Mouse (Mus musculus): ENCODE data around the gene Ppl. TPM values are rescaled to one million over a fixed set of nuclear protein-coding genes. Genes with fewer than 3 reads are reported as not detected.

Ppl gene
- polyA plus RNA-seq, 1 experiment from 2014 or later: 2.4 TPM

DNA sequence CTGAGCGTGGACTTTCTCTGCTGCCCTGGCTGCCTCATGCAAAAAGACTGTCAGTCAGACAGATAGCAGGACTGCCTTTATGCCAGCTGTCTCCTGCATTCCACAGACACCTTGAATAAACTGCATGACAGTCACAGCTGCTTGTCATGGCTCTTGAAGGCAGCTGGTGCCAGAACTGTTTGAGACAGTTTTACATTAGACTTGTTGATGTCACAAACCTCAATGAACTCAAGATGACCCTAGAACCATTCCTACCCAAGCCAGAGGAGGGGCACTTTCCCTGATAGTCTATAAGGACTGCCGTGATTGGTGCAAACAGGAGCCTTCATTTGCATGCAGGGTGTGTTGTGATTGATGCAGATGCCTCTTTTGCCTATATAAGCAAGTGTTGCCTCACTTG, 18.6 kb downstream of the Ppl start:
- no peak for DNase-seq (ENCODE audit: low spot score)
- 77% methylated on average over 2 of the region's 2 CpGs for WGBS
- H3K27me3 ChIP-seq (replicated peaks; ENCODE audit: low read depth, poor library complexity, severe bottlenecking): no peaks in the 10 kb centered on the region
- peaks cover 11% of the 10 kb centered on the region; the same call in 1 of the 2 replicates for H3K4me1 ChIP-seq
- H3K9me3 ChIP-seq: no peaks in the 10 kb centered on the region; the same call in 1 of the 2 replicates
- H3K36me3 ChIP-seq (replicated peaks): no peaks in the 10 kb centered on the region
- no peak overlapping the region for H3K27ac ChIP-seq (replicated peaks)
- H3K4me3 ChIP-seq: no peak overlapping the region

DNA sequence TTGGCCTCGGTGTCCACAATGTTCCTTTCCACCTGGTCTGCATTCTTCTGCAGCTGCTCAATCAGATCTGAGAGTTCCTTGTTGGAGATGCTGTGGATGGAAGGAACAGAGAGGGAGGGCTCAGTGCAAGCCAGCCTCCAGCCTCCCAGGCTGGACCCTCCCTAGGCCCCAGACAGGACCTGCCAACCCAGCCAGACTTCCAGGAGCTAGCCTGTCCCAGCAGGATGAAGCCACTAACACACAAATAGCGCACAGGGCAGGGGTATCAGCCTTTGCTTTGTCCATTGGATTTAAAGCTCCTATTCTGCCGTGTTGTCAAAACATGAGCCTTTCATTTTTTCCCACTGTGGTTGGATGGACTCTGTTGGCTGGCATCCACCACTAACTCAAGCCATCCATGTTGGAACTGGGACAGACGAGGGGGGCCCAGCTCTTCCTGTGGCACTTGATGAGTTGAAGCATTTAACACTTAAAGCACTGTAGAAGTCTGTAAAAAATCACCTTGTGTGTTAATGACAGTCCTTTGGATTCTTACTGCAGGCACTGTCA, 19.1 kb downstream of the Ppl start:
- no peaks in the 10 kb centered on the region for H3K27me3 ChIP-seq (replicated peaks; ENCODE audit: low read depth, poor library complexity, severe bottlenecking)
- H3K27ac ChIP-seq (replicated peaks): no peak overlapping the region
- peaks cover 3% of the 10 kb centered on the region; the same call in 1 of the 2 replicates for H3K9me3 ChIP-seq
- WGBS: 80% methylated on average over 4 of the region's 4 CpGs
- H3K4me1 ChIP-seq: peaks cover 11% of the 10 kb centered on the region; the same call in 1 of the 2 replicates
- H3K4me3 ChIP-seq: no peak overlapping the region
- H3K36me3 ChIP-seq (replicated peaks): no peaks in the 10 kb centered on the region
- no peak for DNase-seq (ENCODE audit: low spot score)

DNA sequence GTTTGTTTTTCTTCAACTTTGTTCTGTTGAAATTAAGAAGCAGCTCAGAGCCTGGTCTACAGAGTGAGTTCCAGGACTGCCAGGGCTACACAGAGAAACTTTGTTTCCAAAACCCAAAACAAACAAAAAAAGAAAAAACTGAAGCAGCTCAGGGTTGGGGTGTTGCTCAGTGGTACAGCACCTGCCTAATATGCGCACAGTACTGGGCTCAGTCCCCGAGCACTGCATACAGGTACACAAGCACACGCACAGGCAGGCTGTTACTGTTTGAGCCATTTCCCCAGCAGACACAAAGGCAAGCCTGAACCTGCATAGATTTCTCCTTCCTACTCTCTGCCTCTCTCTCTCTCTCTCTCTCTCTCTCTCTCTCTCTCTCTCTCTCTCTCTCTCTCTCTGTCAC, 21.2 kb downstream of the Ppl start:
- H3K27me3 ChIP-seq (replicated peaks; ENCODE audit: low read depth, poor library complexity, severe bottlenecking): no peaks in the 10 kb centered on the region
- no peak overlapping the region for H3K4me3 ChIP-seq
- H3K9me3 ChIP-seq: peaks cover 6% of the 10 kb centered on the region; the same call in 1 of the 2 replicates
- no peaks in the 10 kb centered on the region for H3K36me3 ChIP-seq (replicated peaks)
- WGBS: 79% methylated on average over 3 of the region's 3 CpGs
- no peak for DNase-seq (ENCODE audit: low spot score)
- no peak overlapping the region for H3K27ac ChIP-seq (replicated peaks)
- peaks cover 11% of the 10 kb centered on the region; the same call in 1 of the 2 replicates for H3K4me1 ChIP-seq

DNA sequence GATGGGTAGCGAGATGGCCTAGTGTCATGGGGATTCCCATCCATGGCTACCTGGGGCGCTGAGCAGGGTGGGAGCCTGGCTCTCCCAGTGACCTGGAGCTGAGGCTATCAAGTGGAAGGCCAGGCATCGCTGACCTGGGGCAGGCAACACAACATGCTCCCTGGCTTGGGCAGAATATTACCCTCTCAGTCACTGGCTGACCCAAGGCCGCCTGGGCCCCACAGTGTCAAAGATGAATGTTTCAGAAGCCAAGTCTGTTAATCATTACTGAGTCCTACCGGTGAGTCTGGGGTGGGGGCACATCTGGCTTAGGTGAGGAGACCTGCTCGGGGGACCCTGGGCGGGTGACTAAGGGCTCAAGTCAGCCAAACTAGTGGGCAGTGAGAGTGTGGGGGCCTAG, 22.3 kb downstream of the Ppl start:
- Histone ChIP-seq H3K4me3 (no peak overlapping the region), H3K4me1 (peaks cover 11% of the 10 kb centered on the region; the same call in 1 of the 2 replicates), H3K9me3 (peaks cover 6% of the 10 kb centered on the region; the same call in 1 of the 2 replicates), H3K36me3 (replicated peaks) (no peaks in the 10 kb centered on the region), H3K27me3 (replicated peaks; ENCODE audit: low read depth, poor library complexity, severe bottlenecking) (no peaks in the 10 kb centered on the region), H3K27ac (replicated peaks) (no peak overlapping the region)
- WGBS: 71% methylated on average over 7 of the region's 7 CpGs
- DNase-seq (ENCODE audit: low spot score): no peak

- H3K36me3 ChIP-seq (replicated peaks): no peaks in the 10 kb centered on the region
- H3K27me3 ChIP-seq (replicated peaks; ENCODE audit: low read depth, poor library complexity, severe bottlenecking): no peaks in the 10 kb centered on the region
- 83% methylated on average over 6 of the region's 6 CpGs for WGBS
- DNase-seq (ENCODE audit: low spot score): no peak
- H3K27ac ChIP-seq (replicated peaks): no peak overlapping the region
- no peaks in the 10 kb centered on the region for H3K4me1 ChIP-seq
- no peak overlapping the region for H3K4me3 ChIP-seq
- no peaks in the 10 kb centered on the region for H3K9me3 ChIP-seq
Measured at GRCm38 (mm10) chr16:5101000-5101399, 31.2 kb downstream of the Ppl start.

GRCm38 (mm10) chr16:5096504-5096903, 35.7 kb downstream of the Ppl start:
- Histone ChIP-seq H3K4me1 (no peaks in the 10 kb centered on the region), H3K36me3 (replicated peaks) (no peaks in the 10 kb centered on the region), H3K27me3 (replicated peaks; ENCODE audit: low read depth, poor library complexity, severe bottlenecking) (no peaks in the 10 kb centered on the region), H3K4me3 (no peak overlapping the region), H3K27ac (replicated peaks) (no peak overlapping the region), H3K9me3 (no peaks in the 10 kb centered on the region)
- DNase-seq (ENCODE audit: low spot score): no peak
- WGBS: 89% methylated on average over 8 of the region's 8 CpGs

DNA sequence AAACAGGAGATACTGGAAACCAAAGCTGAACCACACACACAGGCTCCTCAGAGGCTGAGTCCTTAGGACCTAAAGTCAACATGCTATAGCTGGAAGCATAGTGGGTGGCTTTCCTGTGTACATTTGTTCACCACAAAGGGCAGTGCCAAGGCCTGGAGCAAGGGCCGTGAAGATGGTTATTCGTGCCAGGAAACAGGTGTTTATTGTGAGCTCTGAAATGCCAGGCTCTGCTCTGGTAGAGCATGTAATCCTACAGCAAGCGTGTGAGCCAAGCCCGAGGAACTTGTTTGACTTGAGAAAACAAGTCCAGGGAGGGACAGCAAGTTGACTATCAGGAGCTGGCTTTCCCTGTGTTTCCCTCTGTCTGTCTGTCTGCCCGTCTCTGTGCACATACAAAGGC, 38.9 kb downstream of the Ppl start:
- Histone ChIP-seq H3K27ac (replicated peaks) (no peak overlapping the region), H3K4me3 (no peak overlapping the region), H3K9me3 (no peaks in the 10 kb centered on the region), H3K36me3 (replicated peaks) (peaks cover 14% of the 10 kb centered on the region), H3K27me3 (replicated peaks; ENCODE audit: low read depth, poor library complexity, severe bottlenecking) (no peaks in the 10 kb centered on the region), H3K4me1 (no peaks in the 10 kb centered on the region)
- DNase-seq (ENCODE audit: low spot score): no peak
- 87% methylated on average over 5 of the region's 5 CpGs for WGBS

DNA sequence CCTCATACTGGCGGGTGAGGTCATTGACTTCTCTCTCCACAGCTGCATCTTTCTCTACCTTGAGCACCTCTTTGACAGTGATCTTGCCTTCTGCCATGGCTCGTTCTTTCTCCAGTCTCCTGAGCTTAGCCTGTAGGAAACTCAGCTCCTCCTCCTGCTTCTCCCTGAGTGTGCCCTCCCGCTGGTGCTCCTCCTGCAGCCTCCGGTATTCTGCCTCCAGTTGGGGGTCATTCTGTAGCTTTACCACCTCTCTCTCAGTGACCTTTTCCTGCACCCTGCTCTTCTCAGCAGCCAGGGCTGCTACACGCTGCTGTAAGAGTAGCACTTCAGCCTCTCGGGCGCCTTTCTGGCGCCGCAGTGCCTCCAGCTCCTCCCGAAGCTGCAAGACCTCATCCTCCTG, 43.2 kb downstream of the Ppl start:
- Histone ChIP-seq H3K27ac (replicated peaks) (no peak overlapping the region), H3K36me3 (replicated peaks) (peaks cover 57% of the 10 kb centered on the region)
- WGBS: 78% methylated on average over 10 of the region's 10 CpGs

DNA sequence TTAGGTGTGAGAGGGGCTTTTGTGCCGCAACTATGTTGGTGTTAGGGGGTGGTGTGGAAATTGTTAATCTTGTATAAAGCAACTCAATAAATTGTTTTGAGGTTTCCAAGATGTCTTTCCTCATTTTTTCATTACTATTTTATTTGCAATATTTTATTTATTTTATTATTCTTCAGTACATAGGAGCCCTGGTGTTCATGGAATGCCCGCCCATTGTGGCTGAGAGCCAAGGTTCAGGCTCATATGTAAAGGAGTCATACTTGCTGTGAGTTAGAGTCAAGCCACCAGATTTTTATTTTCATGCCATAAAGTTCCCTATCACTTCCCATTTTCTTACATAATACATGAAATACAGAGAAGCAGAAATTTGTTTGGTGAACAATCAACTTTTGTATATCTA, 46.0 kb downstream of the Ppl start:
- Histone ChIP-seq H3K27ac (replicated peaks) (no peak overlapping the region), H3K4me3 (no peak overlapping the region), H3K4me1 (no peaks in the 10 kb centered on the region), H3K36me3 (replicated peaks) (peaks cover 85% of the 10 kb centered on the region), H3K9me3 (no peaks in the 10 kb centered on the region), H3K27me3 (replicated peaks; ENCODE audit: low read depth, poor library complexity, severe bottlenecking) (no peaks in the 10 kb centered on the region)
- DNase-seq (ENCODE audit: low spot score): no peak
- WGBS: 98% methylated on average over 2 of the region's 2 CpGs

More for the DNA sequence above, 43.2 kb downstream of the Ppl start:
- Histone ChIP-seq H3K9me3 (no peaks in the 10 kb centered on the region), H3K4me3 (no peak overlapping the region), H3K4me1 (no peaks in the 10 kb centered on the region), H3K27me3 (replicated peaks; ENCODE audit: low read depth, poor library complexity, severe bottlenecking) (no peaks in the 10 kb centered on the region)
- no peak for DNase-seq (ENCODE audit: low spot score)

GRCm38 (mm10) chr16:5085196-5085595, 47.0 kb downstream of the Ppl start:
- DNase-seq (ENCODE audit: low spot score): no peak
- no peaks in the 10 kb centered on the region for H3K4me1 ChIP-seq
- H3K27me3 ChIP-seq (replicated peaks; ENCODE audit: low read depth, poor library complexity, severe bottlenecking): no peaks in the 10 kb centered on the region
- H3K9me3 ChIP-seq: no peaks in the 10 kb centered on the region
- 94% methylated on average over 4 of the region's 4 CpGs for WGBS
- peaks cover 90% of the 10 kb centered on the region for H3K36me3 ChIP-seq (replicated peaks)
- H3K27ac ChIP-seq (replicated peaks): no peak overlapping the region
- no peak overlapping the region for H3K4me3 ChIP-seq

- Histone ChIP-seq H3K27ac (replicated peaks) (no peak overlapping the region), H3K27me3 (replicated peaks; ENCODE audit: low read depth, poor library complexity, severe bottlenecking) (no peaks in the 10 kb centered on the region), H3K9me3 (no peaks in the 10 kb centered on the region), H3K4me1 (no peaks in the 10 kb centered on the region), H3K4me3 (no peak overlapping the region), H3K36me3 (replicated peaks) (peaks cover 98% of the 10 kb centered on the region)
- no peak for DNase-seq (ENCODE audit: low spot score)
- 92% methylated on average over 5 of the region's 5 CpGs for WGBS
Measured at GRCm38 (mm10) chr16:5074341-5074740, 57.9 kb downstream of the Ppl start.

GRCm38 (mm10) chr16:5071974-5072373, 60.2 kb downstream of the Ppl start:
- Histone ChIP-seq H3K36me3 (replicated peaks) (peaks cover 99% of the 10 kb centered on the region), H3K4me3 (no peak overlapping the region), H3K9me3 (no peaks in the 10 kb centered on the region), H3K27me3 (replicated peaks; ENCODE audit: low read depth, poor library complexity, severe bottlenecking) (no peaks in the 10 kb centered on the region), H3K27ac (replicated peaks) (no peak overlapping the region), H3K4me1 (no peaks in the 10 kb centered on the region)
- 92% methylated on average over 7 of the region's 7 CpGs for WGBS
- no peak for DNase-seq (ENCODE audit: low spot score)

DNA sequence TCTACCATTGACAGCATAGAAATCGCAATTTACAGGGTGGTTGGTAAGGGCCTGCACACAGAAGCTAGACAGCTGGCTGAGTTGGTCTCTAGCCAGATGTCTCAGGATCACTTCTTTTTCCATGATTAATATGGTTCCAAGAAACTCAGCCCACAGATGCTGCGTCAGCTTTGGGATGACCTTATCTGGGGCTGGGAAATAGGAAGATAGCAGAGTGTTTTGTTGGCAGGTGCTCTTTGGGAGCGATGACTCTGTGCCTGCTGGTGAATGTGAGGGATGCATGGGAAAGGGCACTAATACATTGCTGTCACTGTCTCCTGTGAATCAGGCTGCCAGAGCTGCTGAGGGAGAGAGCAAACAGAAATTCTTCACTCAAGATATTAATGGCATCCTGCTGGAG, 61.9 kb downstream of the Ppl start:
- Histone ChIP-seq H3K27ac (replicated peaks) (no peak overlapping the region), H3K36me3 (replicated peaks) (peaks cover 99% of the 10 kb centered on the region)
- WGBS: 96% methylated on average over 3 of the region's 3 CpGs

More for the DNA sequence above, 61.9 kb downstream of the Ppl start:
- H3K9me3 ChIP-seq: no peaks in the 10 kb centered on the region
- H3K4me3 ChIP-seq: no peak overlapping the region
- no peak for DNase-seq (ENCODE audit: low spot score)
- H3K27me3 ChIP-seq (replicated peaks; ENCODE audit: low read depth, poor library complexity, severe bottlenecking): no peaks in the 10 kb centered on the region
- no peaks in the 10 kb centered on the region for H3K4me1 ChIP-seq

All from embryonic facial prominence, embryonic 10.5 days (tissue).